Mouse (Mus musculus) E14TG2a.4 (cell line): ENCODE measurements around the gene Ror1.

Experiments used
- CTCF ChIP-seq: conservative IDR thresholded peaks from 2 replicates; pipeline ENCODE4 v1.5.1; 2014; ENCODE audit warnings: low read length
- NANOG ChIP-seq: IDR thresholded peaks from 2 replicates; pipeline ENCODE4 v1.6.1; 2014; ENCODE audit warnings: borderline replicate concordance, low read length, mixed read lengths
- POU5F1 ChIP-seq: IDR thresholded peaks from 2 replicates; pipeline ENCODE4 v1.6.1; 2014; ENCODE audit warnings: low read length, borderline replicate concordance

GRCm38 (mm10) chr4:100287829-100288228 is 192.2 kb downstream of the Ror1 start:
- TF ChIP-seq CTCF (no peak), NANOG (no peak), POU5F1 (no peak)
